Mouse (Mus musculus): Measurements from ENCODE around the gene Ldb2. TPM values are rescaled to one million over a fixed set of nuclear protein-coding genes. Genes with fewer than 3 reads are reported as not detected.

Ldb2 gene
- total and polyA plus RNA-seq, 2 experiments from 2014 or later = 47.6 to 66.5 TPM

DNA sequence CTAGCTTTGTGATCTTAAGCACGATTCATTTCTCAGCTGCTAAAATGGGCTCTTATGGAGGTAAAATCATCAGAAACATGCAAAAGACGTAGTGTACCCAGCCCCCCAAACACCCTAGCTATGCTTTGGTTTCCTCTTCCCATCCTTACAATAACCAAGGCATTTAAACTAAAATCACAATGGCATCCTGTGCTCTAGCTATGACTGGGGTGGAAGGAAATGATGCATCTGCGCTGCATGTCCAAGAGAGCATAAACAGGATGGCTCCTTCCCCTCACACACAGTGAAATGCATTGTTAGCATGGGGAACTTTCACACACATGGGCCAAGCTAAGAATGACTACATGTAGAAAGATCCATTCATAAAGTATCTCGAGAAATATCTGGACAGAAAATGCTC lies 40.3 kb downstream of the Ldb2 start:
- TF ChIP-seq CTCF (IDR thresholded peaks at IDR 0.05) = no peak
- no peak overlapping the region for H3K4me3 ChIP-seq (ENCODE audit: low read depth, low read length)
- no peak overlapping the region for H3K9ac ChIP-seq (replicated peaks; ENCODE audit: low read length, poor library complexity, severe bottlenecking)
- H3K4me1 ChIP-seq (ENCODE audit: insufficient read depth, low read length) = no peaks in the 10 kb centered on the region
- H3K27ac ChIP-seq (ENCODE audit: low read depth, low read length) = no peak overlapping the region
- no peak for ATAC-seq (ENCODE audit: low FRiP score)
- H3K9me3 ChIP-seq (ENCODE audit: low read length) = no peaks in the 10 kb centered on the region
- WGBS = 79% methylated on average over 4 of the region's 4 CpGs
- H3K36me3 ChIP-seq (ENCODE audit: insufficient read depth, low read length) = no peaks in the 10 kb centered on the region
- no peaks in the 10 kb centered on the region for H3K27me3 ChIP-seq (ENCODE audit: insufficient read depth, low read length)
- no peak overlapping the region for H3K4me2 ChIP-seq (ENCODE audit: low read depth, low read length, poor library complexity, severe bottlenecking)
- no peak for DNase-seq (ENCODE audit: low spot score)

DNA sequence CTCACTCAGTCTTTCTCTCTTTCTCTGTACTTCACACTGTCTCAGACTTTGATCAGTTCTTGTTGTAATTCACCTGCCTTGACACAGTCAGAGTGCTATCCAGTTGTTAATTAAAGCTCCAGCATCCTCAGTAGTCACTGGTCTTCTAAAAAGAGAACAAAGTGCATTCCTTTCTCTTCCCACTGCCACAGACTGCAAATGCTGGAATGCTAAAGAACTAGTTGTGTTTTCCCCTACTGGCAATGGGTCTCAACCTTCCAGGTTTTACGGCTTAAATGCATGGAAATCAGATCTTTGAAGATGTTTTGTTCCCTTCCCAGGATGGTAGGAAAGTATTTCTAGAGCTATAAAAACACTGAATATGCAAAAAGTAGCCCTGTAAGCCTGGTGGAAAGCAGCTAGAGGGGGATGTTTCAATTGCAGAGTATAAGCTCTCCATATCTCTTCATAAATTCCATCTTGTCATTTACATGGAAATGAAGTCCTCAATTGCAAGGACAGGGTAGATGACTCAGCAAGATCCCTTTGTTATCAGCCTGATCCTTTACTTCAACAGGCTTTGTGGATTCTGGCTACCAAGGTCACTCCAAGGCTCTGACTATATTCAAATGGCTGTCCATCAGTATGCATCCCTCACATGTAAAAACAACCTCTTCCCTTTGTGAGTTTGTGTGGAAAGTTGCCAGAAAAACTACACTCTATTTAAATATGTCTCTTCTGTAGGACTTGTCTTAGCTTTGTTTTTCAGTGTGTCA lies 45.1 kb downstream of the Ldb2 start:
- ATAC-seq (ENCODE audit: low FRiP score) = no peak
- H3K36me3 ChIP-seq (ENCODE audit: insufficient read depth, low read length) = no peaks in the 10 kb centered on the region
- no peaks in the 10 kb centered on the region for H3K9me3 ChIP-seq (ENCODE audit: low read length)
- no peak overlapping the region for H3K27ac ChIP-seq (ENCODE audit: low read depth, low read length)
- no peaks in the 10 kb centered on the region for H3K27me3 ChIP-seq (ENCODE audit: insufficient read depth, low read length)
- no peak overlapping the region for H3K4me3 ChIP-seq (ENCODE audit: low read depth, low read length)
- no peaks in the 10 kb centered on the region for H3K4me1 ChIP-seq (ENCODE audit: insufficient read depth, low read length)
- peak; percentile 32; the same call in 1 of the 2 replicates for TF ChIP-seq CTCF (IDR thresholded peaks at IDR 0.05)
- no peak overlapping the region for H3K4me2 ChIP-seq (ENCODE audit: low read depth, low read length, poor library complexity, severe bottlenecking)
- DNase-seq (ENCODE audit: low spot score) = no peak
- WGBS = 60% methylated on average over 1 of the region's 1 CpGs
- H3K9ac ChIP-seq (replicated peaks; ENCODE audit: low read length, poor library complexity, severe bottlenecking) = no peak overlapping the region

- no peaks in the 10 kb centered on the region for H3K4me1 ChIP-seq (ENCODE audit: insufficient read depth, low read length)
- H3K9ac ChIP-seq (replicated peaks; ENCODE audit: low read length, poor library complexity, severe bottlenecking) = no peak overlapping the region
- H3K9me3 ChIP-seq (ENCODE audit: low read length) = no peaks in the 10 kb centered on the region
- no peaks in the 10 kb centered on the region for H3K36me3 ChIP-seq (ENCODE audit: insufficient read depth, low read length)
- no peak for TF ChIP-seq CTCF (IDR thresholded peaks at IDR 0.05)
- no peak for DNase-seq (ENCODE audit: low spot score)
- H3K4me2 ChIP-seq (ENCODE audit: low read depth, low read length, poor library complexity, severe bottlenecking) = no peak overlapping the region
- 90% methylated on average over 1 of the region's 1 CpGs for WGBS
- no peak for ATAC-seq (ENCODE audit: low FRiP score)
- H3K4me3 ChIP-seq (ENCODE audit: low read depth, low read length) = no peak overlapping the region
- H3K27ac ChIP-seq (ENCODE audit: low read depth, low read length) = no peak overlapping the region
- H3K27me3 ChIP-seq (ENCODE audit: insufficient read depth, low read length) = no peaks in the 10 kb centered on the region
Observed at GRCm38 (mm10) chr5:44745706-44746105, 53.8 kb downstream of the Ldb2 start.

DNA sequence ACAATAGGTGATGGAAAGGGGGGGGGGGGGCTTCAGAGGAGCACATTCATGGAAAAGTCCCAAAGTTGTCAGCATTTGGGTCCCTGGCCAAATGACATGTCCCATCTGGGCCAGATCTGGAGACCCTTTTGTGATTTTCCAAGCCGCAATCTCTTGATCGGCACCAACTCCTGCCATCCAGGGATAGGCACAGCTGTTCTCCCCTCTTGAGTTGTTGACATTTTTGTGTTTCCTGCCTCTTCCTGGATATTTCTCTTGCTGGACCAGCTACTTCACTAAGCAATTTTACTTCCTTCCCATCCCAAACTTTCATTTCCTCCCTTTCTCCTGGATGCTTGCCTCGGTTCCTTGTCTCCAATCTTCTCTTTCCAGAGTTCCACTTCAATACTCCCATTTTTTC lies 63.1 kb downstream of the Ldb2 start:
- ATAC-seq (ENCODE audit: low FRiP score) (no peak), DNase-seq (ENCODE audit: low spot score) (no peak)
- TF ChIP-seq CTCF (IDR thresholded peaks at IDR 0.05) = no peak
- H3K4me1 ChIP-seq (ENCODE audit: insufficient read depth, low read length) = no peaks in the 10 kb centered on the region; the same call in 1 of the 2 replicates
- H3K4me2 ChIP-seq (ENCODE audit: low read depth, low read length, poor library complexity, severe bottlenecking) = no peak overlapping the region
- no peaks in the 10 kb centered on the region for H3K36me3 ChIP-seq (ENCODE audit: insufficient read depth, low read length)
- no peak overlapping the region for H3K9ac ChIP-seq (replicated peaks; ENCODE audit: low read length, poor library complexity, severe bottlenecking)
- H3K9me3 ChIP-seq (ENCODE audit: low read length) = no peaks in the 10 kb centered on the region
- no peaks in the 10 kb centered on the region for H3K27me3 ChIP-seq (ENCODE audit: insufficient read depth, low read length)
- WGBS = 94% methylated on average over 3 of the region's 3 CpGs
- no peak overlapping the region for H3K27ac ChIP-seq (ENCODE audit: low read depth, low read length)
- H3K4me3 ChIP-seq (ENCODE audit: low read depth, low read length) = no peak overlapping the region

DNA sequence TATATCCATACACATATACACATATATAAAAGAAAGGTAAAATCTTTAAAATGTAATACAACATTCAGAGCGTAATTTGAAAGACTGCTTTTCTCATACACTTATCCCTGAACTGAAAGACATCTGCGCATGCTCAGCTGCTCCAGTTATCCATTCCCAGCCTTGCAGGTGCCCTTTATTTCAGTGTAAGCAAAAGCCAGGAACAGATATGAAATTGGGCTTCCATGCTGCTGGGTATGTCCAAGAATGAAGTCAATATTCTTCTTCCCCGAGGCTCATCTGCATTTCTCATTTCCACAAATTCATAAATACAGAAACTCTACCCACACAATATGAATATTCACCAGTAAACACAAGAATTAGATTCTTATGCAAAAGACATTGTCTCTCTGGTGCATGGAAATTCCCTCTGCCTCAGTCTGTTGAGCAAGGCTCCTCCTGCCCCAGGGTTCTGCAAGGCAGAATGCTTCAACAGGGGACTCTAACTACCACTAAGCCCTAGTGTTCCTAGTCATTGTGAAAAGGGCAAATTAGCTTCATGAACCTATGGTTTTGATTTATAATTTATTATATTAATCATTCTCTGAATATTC lies 65.3 kb downstream of the Ldb2 start:
- ATAC-seq (ENCODE audit: low FRiP score) (no peak), DNase-seq (ENCODE audit: low spot score) (no peak)
- TF ChIP-seq CTCF (IDR thresholded peaks at IDR 0.05) = no peak
- Histone ChIP-seq H3K4me2 (ENCODE audit: low read depth, low read length, poor library complexity, severe bottlenecking) (no peak overlapping the region), H3K27ac (ENCODE audit: low read depth, low read length) (no peak overlapping the region), H3K4me1 (ENCODE audit: insufficient read depth, low read length) (no peaks in the 10 kb centered on the region; the same call in 1 of the 2 replicates), H3K9ac (replicated peaks; ENCODE audit: low read length, poor library complexity, severe bottlenecking) (no peak overlapping the region), H3K27me3 (ENCODE audit: insufficient read depth, low read length) (no peaks in the 10 kb centered on the region), H3K4me3 (ENCODE audit: low read depth, low read length) (no peak overlapping the region), H3K9me3 (ENCODE audit: low read length) (no peaks in the 10 kb centered on the region), H3K36me3 (ENCODE audit: insufficient read depth, low read length) (no peaks in the 10 kb centered on the region)
- WGBS = 82% methylated on average over 3 of the region's 3 CpGs

DNA sequence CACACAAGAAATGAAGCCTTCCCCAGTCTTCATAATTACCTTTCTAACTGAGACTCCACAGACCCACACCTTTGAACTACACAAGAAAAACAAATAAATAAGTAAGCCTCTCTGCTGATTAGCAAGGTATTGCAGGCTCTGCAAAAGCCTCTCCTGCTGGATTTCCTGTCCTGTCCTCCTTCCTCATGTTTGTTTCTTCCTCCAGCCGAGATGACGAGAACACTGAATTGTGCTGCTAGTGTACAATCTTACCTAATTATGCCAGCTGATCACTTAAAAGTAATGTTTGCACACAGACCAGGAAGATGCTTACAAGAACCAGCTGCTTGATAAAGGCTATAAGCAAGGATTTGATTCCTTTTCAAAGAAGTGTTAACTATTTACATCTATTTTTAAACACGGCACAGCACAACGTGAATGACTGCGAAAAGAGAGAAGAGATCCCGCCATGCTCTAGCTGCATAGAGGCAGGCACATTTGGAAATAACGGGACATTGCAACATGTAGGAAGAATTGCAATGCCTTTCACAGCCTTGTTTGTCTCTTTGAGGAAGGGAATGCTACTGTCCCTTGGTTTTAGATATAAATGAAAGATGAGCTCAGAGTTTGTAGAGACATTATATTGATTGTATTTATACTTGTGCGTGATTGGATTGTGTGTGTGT lies 69.7 kb downstream of the Ldb2 start:
- no peak overlapping the region for H3K4me2 ChIP-seq (ENCODE audit: low read depth, low read length, poor library complexity, severe bottlenecking)
- peak overlapping the region; percentile 38; the same call in 1 of the 2 replicates for H3K27ac ChIP-seq (ENCODE audit: low read depth, low read length)
- 66% methylated on average over 8 of the region's 8 CpGs for WGBS
- DNase-seq (ENCODE audit: low spot score) (no peak), ATAC-seq (ENCODE audit: low FRiP score) (no peak)
- no peaks in the 10 kb centered on the region for H3K36me3 ChIP-seq (ENCODE audit: insufficient read depth, low read length)
- H3K27me3 ChIP-seq (ENCODE audit: insufficient read depth, low read length) = no peaks in the 10 kb centered on the region
- H3K4me1 ChIP-seq (ENCODE audit: insufficient read depth, low read length) = no peaks in the 10 kb centered on the region; the same call in 1 of the 2 replicates
- TF ChIP-seq CTCF (IDR thresholded peaks at IDR 0.05) = no peak
- no peak overlapping the region for H3K9ac ChIP-seq (replicated peaks; ENCODE audit: low read length, poor library complexity, severe bottlenecking)
- H3K9me3 ChIP-seq (ENCODE audit: low read length) = no peaks in the 10 kb centered on the region
- no peak overlapping the region for H3K4me3 ChIP-seq (ENCODE audit: low read depth, low read length)

All from midbrain, postnatal 0 days (tissue).